Mouse (Mus musculus) embryonic facial prominence, embryonic 14.5 days (tissue): ENCODE measurements around the gene Bclaf3. TPM values are rescaled to one million over a fixed set of nuclear protein-coding genes. Genes with fewer than 3 reads are reported as not detected.
"Not testable (repeated sequence)": the region's sequence is repeated elsewhere in the genome, so short reads cannot be mapped to it uniquely, and the experiment has no call there.

Experiments used
- ATAC-seq: fragments of 200-750 bp; cut with Nextera tagmentation; 2 replicates; pipeline ENCODE4 v1.8.0; 2017; ENCODE audit warnings: low read depth, moderate number of reproducible peaks, moderate TSS enrichment
- DNase-seq: peaks from one replicate; pipeline ENCODE4 v3.0.0-alpha.2; 2015; ENCODE audit warnings: low spot score
- H3K27ac ChIP-seq: fragments of 300-500 bp; sonication (generic); replicated peaks from 2 replicates; pipeline ENCODE4 v1.5.1; 2014; ENCODE audit warnings: low read depth, mild to moderate bottlenecking, low read length, moderate library complexity
- H3K27me3 ChIP-seq: fragments of 300-500 bp; sonication (generic); replicated peaks from 2 replicates; pipeline ENCODE4 v1.6.1; 2014; ENCODE audit warnings: low read length; ENCODE audit not compliant: control insufficient read depth, insufficient read depth
- H3K36me3 ChIP-seq: fragments of 300-500 bp; sonication (generic); 2 replicates; pipeline ENCODE4 v1.6.1; 2014; ENCODE audit warnings: low read length, mixed read lengths; ENCODE audit not compliant: control insufficient read depth, insufficient read depth
- H3K4me1 ChIP-seq: fragments of 300-500 bp; sonication (generic); 2 replicates; pipeline ENCODE4 v1.6.1; 2014; ENCODE audit warnings: antibody characterized with exemption, low read length; ENCODE audit not compliant: control insufficient read depth, insufficient read depth
- H3K4me2 ChIP-seq: fragments of 300-500 bp; sonication (generic); 2 replicates; pipeline ENCODE4 v1.6.1; 2014; ENCODE audit warnings: low read depth, mild to moderate bottlenecking, low read length, moderate library complexity, mixed read lengths
- H3K4me3 ChIP-seq: fragments of 300-500 bp; sonication (generic); 2 replicates; pipeline ENCODE4 v1.5.1; 2014; ENCODE audit warnings: low read depth, mild to moderate bottlenecking, low read length
- H3K9ac ChIP-seq: fragments of 300-500 bp; sonication (generic); 2 replicates; pipeline ENCODE4 v1.6.1; 2014; ENCODE audit warnings: low read depth, mild to moderate bottlenecking, low read length, moderate library complexity, mixed read lengths
- H3K9me3 ChIP-seq: fragments of 300-500 bp; sonication (generic); 2 replicates; pipeline ENCODE4 v1.6.1; 2016; ENCODE audit warnings: low read length; ENCODE audit not compliant: control insufficient read depth
- WGBS: fragments of 180-500 bp; shearing (Covaris S2); extraction: QIAGEN DNeasy Blood & Tissue Kit; methylation state at CpG from one replicate; pipeline ENCODE4 v1.1.7; 2014; 5-methylcytosine and 5-hydroxymethylcytosine counted together
- polyA plus RNA-seq: library from polyadenylated mRNA; unstranded; fragments of >200 nt; fragmentation: Nextera tagmentation; extraction: Ambion mirVana; gene quantifications from 2 replicates; pipeline ENCODE4 v1.2.1, GENCODE M21; 2014

Gene Bclaf3
- polyA plus RNA-seq: 16.2 and 16.9 TPM in 2 replicates

- Histone ChIP-seq H3K4me1 (no peaks in the 10 kb centered on the region), H3K4me2 (no peak within 1 kb of the TSS), H3K9ac (no peak within 1 kb of the TSS), H3K9me3 (no peaks in the 10 kb centered on the region), H3K36me3 (no peaks in the 10 kb centered on the region), H3K27me3 (no peaks in the 10 kb centered on the region; the same call in 1 of the 2 replicates), H3K27ac (no peak within 1 kb of the TSS), H3K4me3 (no peak within 1 kb of the TSS)
- WGBS: 73% methylated on average over 6 of the region's 6 CpGs
- DNase-seq (no peak), ATAC-seq (no peak)
Measured at GRCm38 (mm10) chrX:159526388-159526787, at the start of gene Bclaf3. Gene Bclaf3, plus strand, starts transcription at chrX:159526688.

DNA sequence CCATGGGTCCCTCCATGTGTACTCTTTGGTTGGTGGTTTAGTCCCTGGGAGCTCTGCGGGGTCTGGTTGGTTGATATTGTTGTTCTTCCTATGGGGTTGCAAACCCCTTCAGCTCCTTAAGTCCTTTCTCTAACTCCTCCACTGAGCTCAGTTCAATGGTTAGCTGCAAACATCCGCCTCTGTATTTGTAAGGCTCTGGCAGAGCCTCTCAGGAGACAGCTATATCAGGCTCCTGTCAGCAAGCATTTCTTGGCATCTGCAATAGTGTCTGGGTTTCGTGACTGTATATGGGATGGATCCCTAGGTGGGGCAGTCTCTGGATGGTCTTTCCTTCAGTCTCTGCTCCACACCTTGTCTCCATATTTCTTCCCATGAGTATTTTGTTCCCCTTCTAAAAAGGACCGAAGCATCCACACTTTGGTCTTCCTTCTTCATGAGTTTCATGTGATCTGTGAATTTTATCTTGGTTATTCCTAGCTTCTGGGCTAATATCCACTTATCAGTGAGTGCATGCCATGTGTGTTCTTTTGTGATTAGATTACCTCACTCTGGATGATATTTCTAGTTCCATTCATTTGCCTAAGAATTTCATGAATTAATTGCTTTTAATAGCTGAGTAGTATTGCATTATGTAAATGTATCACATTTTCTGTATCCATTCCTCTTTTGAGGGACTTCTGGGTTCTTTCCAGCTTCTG, 48.1 kb upstream of the Bclaf3 start:
- ATAC-seq, H3K4me1 ChIP-seq, H3K9ac ChIP-seq, H3K27ac ChIP-seq, H3K4me2 ChIP-seq, H3K4me3 ChIP-seq, H3K27me3 ChIP-seq, H3K36me3 ChIP-seq, DNase-seq, H3K9me3 ChIP-seq: not testable (repeated sequence)
- WGBS: 79% methylated on average over 4 of the region's 4 CpGs

DNA sequence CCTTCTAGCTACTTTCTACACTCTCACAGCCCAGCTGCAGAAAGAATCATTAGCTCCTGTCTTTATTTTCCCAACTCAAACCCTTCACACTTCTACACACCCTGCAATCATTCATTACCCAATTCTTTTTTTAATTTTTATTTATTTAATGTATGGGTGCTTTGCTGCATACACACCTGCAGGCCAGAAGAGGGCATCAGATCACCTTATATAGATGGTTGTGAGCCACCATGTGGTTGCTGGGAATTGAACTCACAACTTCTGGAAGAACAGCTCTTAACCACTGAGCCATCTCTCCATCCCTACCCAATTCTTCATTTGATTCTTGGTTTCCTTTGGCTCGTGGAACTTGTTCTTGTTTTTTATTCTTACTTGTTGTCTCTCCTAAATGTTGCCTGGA, 42.2 kb upstream of the Bclaf3 start:
- DNase-seq (no peak), ATAC-seq (no peak)
- H3K9ac ChIP-seq: no peak overlapping the region
- 81% methylated on average over 1 of the region's 1 CpGs for WGBS
- H3K36me3 ChIP-seq: no peaks in the 10 kb centered on the region
- no peak overlapping the region for H3K4me2 ChIP-seq
- H3K9me3 ChIP-seq: no peaks in the 10 kb centered on the region
- H3K27ac ChIP-seq: no peak overlapping the region
- H3K4me1 ChIP-seq: no peaks in the 10 kb centered on the region
- H3K27me3 ChIP-seq: peaks cover 7% of the 10 kb centered on the region; the same call in 1 of the 2 replicates
- no peak overlapping the region for H3K4me3 ChIP-seq

DNA sequence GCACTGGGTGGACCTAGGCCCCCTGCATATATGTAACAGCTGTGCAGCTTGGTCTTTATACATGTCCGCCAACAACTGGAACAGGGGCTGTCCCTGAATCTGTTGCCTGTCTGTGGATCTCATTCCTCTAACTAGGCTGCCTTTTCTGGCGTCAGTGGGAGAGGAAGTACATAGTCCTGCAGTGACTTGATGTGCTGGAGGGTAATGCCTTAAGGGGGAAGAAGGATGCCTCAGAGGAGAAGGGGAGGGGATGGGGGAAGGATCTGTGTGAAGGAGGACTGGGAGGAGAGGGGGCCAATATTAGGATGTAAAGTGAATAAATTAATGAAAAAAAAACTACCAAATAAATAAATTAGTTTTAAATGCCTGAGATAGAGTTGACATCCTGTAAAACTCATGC, 23.3 kb upstream of the Bclaf3 start:
- Histone ChIP-seq H3K27me3 (no peaks in the 10 kb centered on the region), H3K36me3 (no peaks in the 10 kb centered on the region)

DNA sequence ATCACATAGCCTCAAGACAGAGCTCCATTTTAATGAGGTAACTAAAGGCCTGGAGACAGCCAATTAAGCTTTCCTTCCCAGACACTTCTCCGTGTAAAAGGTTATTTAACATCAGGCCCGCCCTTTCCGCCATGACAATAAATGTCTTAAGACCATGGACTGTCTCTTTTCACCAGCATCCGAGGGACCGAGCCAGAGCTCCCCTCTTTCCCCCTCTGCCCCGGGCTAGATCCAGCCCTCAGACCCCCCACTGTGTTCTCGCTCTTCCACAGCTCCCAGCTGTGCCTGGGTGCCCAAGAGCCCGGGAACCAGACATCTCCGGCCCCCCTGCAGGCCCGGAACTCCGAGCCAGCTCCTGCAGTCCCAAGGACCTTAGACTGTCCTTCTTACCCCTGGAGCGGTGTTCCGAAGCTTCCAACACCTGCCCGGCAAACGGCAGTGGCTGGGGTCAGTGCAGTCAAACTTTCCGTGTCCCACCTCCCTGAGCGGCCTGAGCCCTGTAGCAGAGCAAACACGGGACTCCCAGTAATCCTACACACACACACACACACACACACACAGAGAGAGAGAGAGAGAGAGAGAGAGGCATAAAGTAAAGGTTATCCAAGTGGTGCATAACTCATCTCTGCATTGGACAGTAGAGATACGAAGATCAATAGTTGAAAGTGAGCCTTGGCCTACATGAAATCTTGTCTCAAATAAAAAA, 18.0 kb upstream of the Bclaf3 start:
- Histone ChIP-seq H3K27me3 (no peaks in the 10 kb centered on the region), H3K4me1 (no peaks in the 10 kb centered on the region), H3K4me2 (no peak overlapping the region), H3K4me3 (no peak overlapping the region), H3K9ac (no peak overlapping the region), H3K27ac (no peak overlapping the region), H3K9me3 (no peaks in the 10 kb centered on the region), H3K36me3 (no peaks in the 10 kb centered on the region)
- ATAC-seq (no peak), DNase-seq (no peak)
- 68% methylated on average over 16 of the region's 19 CpGs for WGBS

More for the DNA sequence above, 23.3 kb upstream of the Bclaf3 start:
- H3K27ac ChIP-seq: no peak overlapping the region
- no peaks in the 10 kb centered on the region for H3K9me3 ChIP-seq
- WGBS: 34% methylated on average over 2 of the region's 2 CpGs
- no peak overlapping the region for H3K4me2 ChIP-seq
- ATAC-seq: no peak
- H3K4me3 ChIP-seq: no peak overlapping the region
- no peaks in the 10 kb centered on the region for H3K4me1 ChIP-seq
- no peak for DNase-seq
- no peak overlapping the region for H3K9ac ChIP-seq

GRCm38 (mm10) chrX:159509042-159509441, 17.4 kb upstream of the Bclaf3 start:
- no peaks in the 10 kb centered on the region for H3K36me3 ChIP-seq
- DNase-seq (no peak), ATAC-seq (no peak)
- no peak overlapping the region for H3K4me3 ChIP-seq
- no peaks in the 10 kb centered on the region for H3K27me3 ChIP-seq
- 79% methylated on average over 4 of the region's 4 CpGs for WGBS
- H3K9me3 ChIP-seq: no peaks in the 10 kb centered on the region
- no peak overlapping the region for H3K4me2 ChIP-seq
- H3K9ac ChIP-seq: no peak overlapping the region
- H3K27ac ChIP-seq: no peak overlapping the region
- no peaks in the 10 kb centered on the region for H3K4me1 ChIP-seq

GRCm38 (mm10) chrX:159509847-159510715, 16.4 kb upstream of the Bclaf3 start:
- Histone ChIP-seq H3K9me3 (no peaks in the 10 kb centered on the region), H3K9ac (no peak overlapping the region), H3K27ac (no peak overlapping the region), H3K4me3 (no peak overlapping the region), H3K4me1 (no peaks in the 10 kb centered on the region), H3K27me3 (no peaks in the 10 kb centered on the region), H3K36me3 (no peaks in the 10 kb centered on the region), H3K4me2 (no peak overlapping the region)
- DNase-seq (no peak), ATAC-seq (no peak)
- 83% methylated on average over 19 of the region's 19 CpGs for WGBS

GRCm38 (mm10) chrX:159510716-159511051, 15.8 kb upstream of the Bclaf3 start:
- H3K4me2 ChIP-seq: no peak overlapping the region
- no peaks in the 10 kb centered on the region for H3K27me3 ChIP-seq
- H3K9me3 ChIP-seq: no peaks in the 10 kb centered on the region
- no peak overlapping the region for H3K4me3 ChIP-seq
- no peak for ATAC-seq
- no peak overlapping the region for H3K9ac ChIP-seq
- H3K36me3 ChIP-seq: no peaks in the 10 kb centered on the region
- H3K4me1 ChIP-seq: no peaks in the 10 kb centered on the region
- no peak overlapping the region for H3K27ac ChIP-seq
- 80% methylated on average over 9 of the region's 9 CpGs for WGBS
- DNase-seq: no peak
